Mouse (Mus musculus): ENCODE measurements at regions not wholly inside any gene's neighbourhood (a gene's known extent, or its start where the extent isn't known, plus 50 kb on each side); places are given as distances from the start of the nearest gene placed in this dataset.
"Not testable (repeated sequence)": the region's sequence is repeated elsewhere in the genome, so short reads cannot be mapped to it uniquely, and the experiment has no call there.

GRCm38 (mm10) chr9:9372594-9372993 lies 133.7 kb upstream of the Arhgap42 start:
- no peak for ATAC-seq (replicated peaks; ENCODE audit: low read depth, poor library complexity, severe bottlenecking)

- ATAC-seq (replicated peaks; ENCODE audit: low read depth, poor library complexity, severe bottlenecking) = no peak
These were observed 129.8 kb upstream of the Arhgap42 start for GRCm38 (mm10) chr9:9368731-9369130.

GRCm38 (mm10) chr9:9342456-9343185 lies 103.7 kb upstream of the Arhgap42 start:
- ATAC-seq (replicated peaks; ENCODE audit: low read depth, poor library complexity, severe bottlenecking) = no peak

GRCm38 (mm10) chr9:9318624-9319023 lies 79.7 kb upstream of the Arhgap42 start:
- no peak for ATAC-seq (replicated peaks; ENCODE audit: low read depth, poor library complexity, severe bottlenecking)

DNA sequence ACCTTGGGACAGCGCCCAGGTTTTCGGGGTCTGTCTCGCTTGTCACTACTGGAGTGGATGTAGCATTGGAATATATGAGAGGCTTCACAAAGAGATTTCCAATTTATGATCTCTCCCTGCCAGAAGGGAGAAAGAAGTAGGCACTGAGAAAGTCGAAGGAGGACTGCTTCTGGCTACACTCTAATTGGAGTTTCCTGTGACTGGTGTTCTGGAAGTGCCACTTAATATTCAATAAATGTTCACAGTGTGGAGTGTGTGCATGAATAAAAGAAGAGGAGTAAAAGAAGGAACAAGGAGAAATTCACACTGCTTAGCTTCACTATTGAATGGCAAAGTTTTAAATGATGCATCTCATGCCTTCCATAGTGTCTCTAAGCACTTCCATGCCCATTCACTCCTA lies 77.1 kb upstream of the Arhgap42 start:
- no peak for ATAC-seq (replicated peaks; ENCODE audit: low read depth, poor library complexity, severe bottlenecking)

DNA sequence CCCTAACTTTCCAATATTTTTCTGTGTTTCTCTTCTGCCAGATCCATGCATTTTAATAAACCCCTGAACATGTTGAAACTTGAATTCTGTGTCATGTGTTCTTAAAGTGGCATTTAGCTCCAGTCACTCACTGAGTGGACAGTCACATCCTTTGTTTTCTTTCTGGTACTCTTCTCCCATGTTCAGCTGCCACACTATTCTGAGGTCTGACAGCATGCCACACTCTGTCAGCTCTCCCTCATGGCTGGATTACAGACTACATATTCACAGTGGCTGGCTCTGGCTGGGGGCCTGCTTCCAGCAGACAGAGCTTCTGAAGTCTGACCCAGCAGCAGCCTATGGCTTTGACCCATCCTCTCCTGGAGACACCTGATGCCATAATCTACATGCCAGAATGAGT lies 73.4 kb upstream of the Arhgap42 start:
- ATAC-seq (replicated peaks; ENCODE audit: low read depth, poor library complexity, severe bottlenecking) = no peak

DNA sequence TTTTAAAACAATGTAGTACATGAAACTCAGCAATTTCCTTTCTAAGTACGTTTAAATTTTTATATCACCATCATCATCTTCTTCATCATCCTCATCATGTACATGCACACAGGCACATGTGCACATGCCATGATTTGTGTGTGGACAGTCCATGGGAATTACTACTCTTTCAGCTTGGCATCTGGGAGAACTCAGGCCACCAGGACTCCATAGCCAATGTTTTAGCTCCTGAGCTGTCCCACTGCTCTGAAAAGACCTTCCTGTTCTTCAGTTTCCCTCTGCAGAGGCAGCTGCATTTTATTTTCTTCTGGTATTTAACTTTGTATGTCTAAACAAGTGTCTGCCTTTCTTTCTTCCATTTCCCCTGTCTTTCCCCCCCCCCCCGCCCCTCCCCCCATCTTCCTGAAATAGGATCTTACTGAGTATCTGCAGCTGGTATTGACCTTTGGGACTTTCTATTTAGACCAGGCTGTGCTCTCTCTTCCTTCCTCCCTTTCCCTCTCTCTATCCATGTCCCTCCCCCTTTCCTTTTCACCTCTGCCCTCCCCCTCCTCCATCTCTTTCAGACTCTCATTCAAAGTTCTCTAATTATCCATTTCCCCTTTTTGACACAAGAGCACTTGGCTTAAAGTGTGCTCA lies 72.8 kb upstream of the Arhgap42 start:
- ATAC-seq (replicated peaks; ENCODE audit: low read depth, poor library complexity, severe bottlenecking) = no peak

GRCm38 (mm10) chr9:9311040-9311583 lies 72.2 kb upstream of the Arhgap42 start:
- not testable (repeated sequence) for ATAC-seq (replicated peaks; ENCODE audit: low read depth, poor library complexity, severe bottlenecking)

GRCm38 (mm10) chr9:9290767-9291166 lies 51.9 kb upstream of the Arhgap42 start:
- ATAC-seq (replicated peaks; ENCODE audit: low read depth, poor library complexity, severe bottlenecking) = no peak

- no peak for ATAC-seq (replicated peaks; ENCODE audit: low read depth, poor library complexity, severe bottlenecking)
These were observed 50.7 kb upstream of the Arhgap42 start for GRCm38 (mm10) chr9:9289570-9289969.

All from common myeloid progenitor, adult 5-6 weeks (primary cell).